Mouse (Mus musculus) lung, adult 2 months (tissue): ENCODE data around the gene Fam76b. TPM values are rescaled to one million over a fixed set of nuclear protein-coding genes. Genes with fewer than 3 reads are reported as not detected.

Experiments used
- DNase-seq: peaks from one replicate; pipeline ENCODE4 v3.0.0; 2022
- H3K4me1 ChIP-seq: fragments of 200-500 bp; 2 replicates; pipeline ENCODE4 v1.6.1; 2011; ENCODE audit warnings: low read length; ENCODE audit not compliant: control insufficient read depth, insufficient read depth
- H3K4me3 ChIP-seq: fragments of 200-500 bp; replicated peaks from 2 replicates; pipeline ENCODE3; 2011; ENCODE audit warnings: low read depth, mild to moderate bottlenecking, control low read depth, low read length; ENCODE audit errors: extremely low read depth
- CTCF ChIP-seq: fragments of 200-500 bp; IDR thresholded peaks from 2 replicates; pipeline ENCODE4 v1.5.1; 2011; ENCODE audit warnings: mild to moderate bottlenecking, low read length, control low read depth; ENCODE audit not compliant: insufficient read depth
- POLR2A ChIP-seq: fragments of 200-500 bp; IDR thresholded peaks from 2 replicates; pipeline ENCODE4 v1.6.1; 2011; ENCODE audit warnings: low read depth, mild to moderate bottlenecking, control low read depth, low read length, borderline replicate concordance; ENCODE audit errors: extremely low read depth
- WGBS: fragments of 180-500 bp; shearing (Covaris S2); methylation state at CpG from one replicate; pipeline ENCODE4 v1.1.7; 2018; 5-methylcytosine and 5-hydroxymethylcytosine counted together
- polyA plus RNA-seq: library from polyadenylated mRNA; depleted of rRNA; stranded (reverse); fragments of >200 nt; gene quantifications from 2 replicates; pipeline ENCODE4 v1.2.3, GENCODE M21; 2012; rRNA removed

The Fam76b gene
- polyA plus RNA-seq, 1 experiment: 6.7 TPM

- WGBS: 98% methylated on average over 6 of the region's 6 CpGs
- Histone ChIP-seq H3K4me3 (no peak overlapping the region), H3K4me1 (no peaks in the 10 kb centered on the region)
- no peak for DNase-seq
- TF ChIP-seq CTCF: 0 out of 2 replicates have a peak, but pooled peaks have one; percentile 12
- TF ChIP-seq POLR2A: no peak
These were observed 64.4 kb downstream of the Fam76b start for GRCm38 (mm10) chr9:13891888-13892287.

GRCm38 (mm10) chr9:13893044-13893443 is 65.5 kb downstream of the Fam76b start:
- TF ChIP-seq CTCF (no peak), POLR2A (no peak)
- Histone ChIP-seq H3K4me3 (no peak overlapping the region), H3K4me1 (no peaks in the 10 kb centered on the region)
- WGBS: 59% methylated on average over 4 of the region's 4 CpGs
- DNase-seq: no peak

GRCm38 (mm10) chr9:13894491-13894890 is 67.0 kb downstream of the Fam76b start:
- no peaks in the 10 kb centered on the region for H3K4me1 ChIP-seq
- 28% methylated on average over 8 of the region's 8 CpGs for WGBS
- no peak overlapping the region for H3K4me3 ChIP-seq
- no peak for TF ChIP-seq CTCF
- no peak for TF ChIP-seq POLR2A
- no peak for DNase-seq

- H3K4me1 ChIP-seq: no peaks in the 10 kb centered on the region
- TF ChIP-seq POLR2A (no peak), CTCF (no peak)
- H3K4me3 ChIP-seq: no peak overlapping the region
- DNase-seq: no peak
- WGBS: 79% methylated on average over 7 of the region's 7 CpGs
These were observed 67.4 kb downstream of the Fam76b start for GRCm38 (mm10) chr9:13894936-13895335.

GRCm38 (mm10) chr9:13896055-13896454 is 68.5 kb downstream of the Fam76b start:
- TF ChIP-seq CTCF (no peak), POLR2A (no peak)
- WGBS: 73% methylated on average over 6 of the region's 6 CpGs

GRCm38 (mm10) chr9:13898510-13899305 is 71.2 kb downstream of the Fam76b start:
- DNase-seq: no peak
- no peaks in the 10 kb centered on the region for H3K4me1 ChIP-seq
- WGBS: 70% methylated on average over 19 of the region's 19 CpGs
- TF ChIP-seq POLR2A: no peak
- no peak for TF ChIP-seq CTCF
- H3K4me3 ChIP-seq: no peak overlapping the region

More at GRCm38 (mm10) chr9:13896055-13896454, 68.5 kb downstream of the Fam76b start:
- DNase-seq: no peak
- H3K4me1 ChIP-seq: no peaks in the 10 kb centered on the region
- no peak overlapping the region for H3K4me3 ChIP-seq

GRCm38 (mm10) chr9:13902030-13902429 is 74.5 kb downstream of the Fam76b start:
- WGBS: 97% methylated on average over 3 of the region's 3 CpGs
- no peaks in the 10 kb centered on the region for H3K4me1 ChIP-seq
- no peak overlapping the region for H3K4me3 ChIP-seq
- TF ChIP-seq POLR2A (no peak), CTCF (no peak)
- no peak for DNase-seq

GRCm38 (mm10) chr9:13904091-13904779 is 76.7 kb downstream of the Fam76b start:
- 43% methylated on average over 5 of the region's 5 CpGs for WGBS
- H3K4me3 ChIP-seq: no peak overlapping the region
- DNase-seq: no peak
- no peak for TF ChIP-seq CTCF
- no peak for TF ChIP-seq POLR2A
- H3K4me1 ChIP-seq: no peaks in the 10 kb centered on the region

Other genes with a start within 250 kb of the Fam76b start
- 28.8 and 52.2 TPM in 2 replicates for gene Mtmr2, start 79.3 kb upstream of the Fam76b start, polyA plus RNA-seq
- gene Cep57, start 609 bp upstream of the Fam76b start, polyA plus RNA-seq: 7.4 and 10.5 TPM in 2 replicates